Mouse (Mus musculus): ENCODE data around the gene Cdca7. TPM values are rescaled to one million over a fixed set of nuclear protein-coding genes. Genes with fewer than 3 reads are reported as not detected.
A peak's percentile ranks its signal among the peaks of the same experiment; 100 is the strongest.

Gene Cdca7
- total RNA-seq, 1 experiment from 2014 or later: 10.9 TPM

- DNase-seq: no peak
Measured at GRCm38 (mm10) chr2:72491650-72492049, 15.7 kb downstream of the Cdca7 start.

GRCm38 (mm10) chr2:72493039-72493438, 17.1 kb downstream of the Cdca7 start:
- no peak for DNase-seq

GRCm38 (mm10) chr2:72499074-72499721, 23.2 kb downstream of the Cdca7 start:
- DNase-seq: no peak

- DNase-seq: no peak
Measured at GRCm38 (mm10) chr2:72499782-72500411, 23.9 kb downstream of the Cdca7 start.

GRCm38 (mm10) chr2:72502041-72502813, 26.3 kb downstream of the Cdca7 start:
- no peak for DNase-seq

GRCm38 (mm10) chr2:72503646-72504045, 27.7 kb downstream of the Cdca7 start:
- no peak for DNase-seq

- no peak for DNase-seq
Measured at GRCm38 (mm10) chr2:72507855-72508635, 32.1 kb downstream of the Cdca7 start.

GRCm38 (mm10) chr2:72508891-72509290, 32.9 kb downstream of the Cdca7 start:
- peak; percentile 57 for DNase-seq

GRCm38 (mm10) chr2:72515526-72515925, 39.6 kb downstream of the Cdca7 start:
- no peak for DNase-seq

GRCm38 (mm10) chr2:72515971-72516719, 40.2 kb downstream of the Cdca7 start:
- DNase-seq: peak; percentile 89

- no peak for DNase-seq
Measured at GRCm38 (mm10) chr2:72516720-72517089, 40.7 kb downstream of the Cdca7 start.

- DNase-seq: no peak
Measured at GRCm38 (mm10) chr2:72524022-72524421, 48.1 kb downstream of the Cdca7 start.

- no peak for DNase-seq
Measured at GRCm38 (mm10) chr2:72525556-72525955, 49.6 kb downstream of the Cdca7 start.

- no peak for DNase-seq
Measured at GRCm38 (mm10) chr2:72529026-72529357, 53.0 kb downstream of the Cdca7 start.

GRCm38 (mm10) chr2:72529358-72530319, 53.7 kb downstream of the Cdca7 start:
- no peak for DNase-seq

- no peak for DNase-seq
Measured at GRCm38 (mm10) chr2:72535889-72536288, 59.9 kb downstream of the Cdca7 start.
